Mouse (Mus musculus): ENCODE results near the gene Kcnip3.

- peak; percentile 98 for TF ChIP-seq CTCF (conservative IDR thresholded peaks at IDR 0.05; ENCODE audit: insufficient read depth, insufficient read length, low read depth, low read length)
- TF ChIP-seq POLR2A (IDR thresholded peaks at IDR 0.05; ENCODE audit: low read depth, low read length) = no peak
These were observed 14.7 kb downstream of the Kcnip3 start for GRCm38 (mm10) chr2:127507077-127507774.
